Comparison of ENCODE assay signal across 8 mouse cellular contexts in the genomic region with DNA sequence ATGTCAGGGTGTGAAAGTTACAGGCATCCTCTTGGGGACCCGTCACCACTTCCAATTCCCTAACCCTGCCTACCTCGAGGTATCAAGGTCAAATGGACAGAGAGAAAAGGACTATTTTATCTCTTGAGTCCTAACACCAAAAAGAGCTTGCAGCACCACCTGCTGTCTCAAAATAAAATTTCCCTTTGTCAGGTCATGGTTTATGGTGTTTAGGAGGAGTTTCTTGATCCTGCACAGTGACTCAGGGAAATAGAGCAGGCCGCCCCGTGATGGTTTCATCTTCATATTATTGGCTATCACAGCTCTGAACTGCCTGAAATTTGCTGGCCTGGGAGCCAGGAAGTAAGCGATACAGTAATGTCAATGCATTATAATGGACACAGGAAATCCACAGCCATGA. TPM values are rescaled to one million over a fixed set of nuclear protein-coding genes. Genes with fewer than 3 reads are reported as not detected.
DNase-seq lines count a peak whose midpoint lies in the region; ATAC-seq lines count a peak whose summit lies in the region.

No protein-coding gene starts in this region.

- no peak for ATAC-seq in CD4-positive, CD25-positive, alpha-beta regulatory T cell, adult 4 months
- ATAC-seq in midbrain, embryonic 15.5 days (replicated peaks) = 0 out of 2 replicates have a peak, but pooled peaks have one; percentile 13

- no peak overlapping the region for H3K4me3 ChIP-seq in midbrain, embryonic 15.5 days
- H3K4me3 ChIP-seq in midbrain, embryonic 10.5 days = no peak overlapping the region

- no peak overlapping the region for H3K27ac ChIP-seq in midbrain, embryonic 15.5 days
- H3K27ac ChIP-seq in midbrain, embryonic 10.5 days (replicated peaks) = no peak overlapping the region

- peak; percentile 37 for DNase-seq in CD4-positive, CD25-positive, alpha-beta regulatory T cell, adult 2 months (ENCODE audit: low read depth, low spot score)
- DNase-seq in midbrain, embryonic 10.5 days (ENCODE audit: low spot score) = no peak
- DNase-seq in cerebellum, postnatal 10 days = peak; percentile 72 to 75
- DNase-seq in heart, postnatal 4 days = peak; percentile 69
- peak; percentile 54 for DNase-seq in lung, postnatal 10 days
- no peak for DNase-seq in spleen, postnatal 10 days (ENCODE audit: low spot score in 2 of 2)

- no peaks in the 10 kb centered on the region for H3K36me3 ChIP-seq in midbrain, embryonic 15.5 days (replicated peaks)
- no peaks in the 10 kb centered on the region for H3K36me3 ChIP-seq in midbrain, embryonic 10.5 days

- no peak overlapping the region for H3K9ac ChIP-seq in midbrain, embryonic 15.5 days

- H3K9me3 ChIP-seq in midbrain, embryonic 15.5 days = no peaks in the 10 kb centered on the region
- H3K9me3 ChIP-seq in midbrain, embryonic 10.5 days (replicated peaks) = no peaks in the 10 kb centered on the region

- 49% methylated on average over 5 of the region's 5 CpGs for WGBS in midbrain, embryonic 15.5 days
- WGBS in midbrain, embryonic 10.5 days = 67% methylated on average over 5 of the region's 5 CpGs

- no peak overlapping the region for H3K4me2 ChIP-seq in midbrain, embryonic 15.5 days

- no peaks in the 10 kb centered on the region; the same call in 1 of the 2 replicates for H3K4me1 ChIP-seq in midbrain, embryonic 15.5 days
- H3K4me1 ChIP-seq in midbrain, embryonic 10.5 days = 0 out of 2 replicates have a peak, but pooled peaks cover 4% of the 10 kb centered on the region

- H3K27me3 ChIP-seq in midbrain, embryonic 15.5 days (replicated peaks) = no peaks in the 10 kb centered on the region
- no peaks in the 10 kb centered on the region for H3K27me3 ChIP-seq in midbrain, embryonic 10.5 days (ENCODE audit: low read depth, poor library complexity, severe bottlenecking)

RNA-seq across cellular contexts. Expression of gene Dst, which starts 56.6 kb away (rescaled TPM):
- polyA plus RNA-seq in CD4-positive, CD25-positive, alpha-beta regulatory T cell, adult 4 months (2017; shearing (Covaris generic)) = 10 to 100 TPM; 22.1 to 29.0 TPM
- 38.7 and 43.0 TPM in 2 replicates for polyA plus RNA-seq in midbrain, embryonic 15.5 days (2015; fragmentation: Nextera tagmentation; extraction: Ambion mirVana)
- polyA plus RNA-seq in midbrain, embryonic 10.5 days (2016; fragmentation: Nextera tagmentation; extraction: Ambion mirVana) = 18.8 and 25.8 TPM in 2 replicates
- 100 to 1,000 TPM; 238 TPM for total RNA-seq in heart, postnatal 4 days (2021)

RNA-seq across cellular contexts. Expression of gene Bend6, which starts 57.0 kb away (rescaled TPM):
- 1 to 10 TPM; 5.6 to 5.7 TPM for polyA plus RNA-seq in CD4-positive, CD25-positive, alpha-beta regulatory T cell, adult 4 months (2017; shearing (Covaris generic))
- 45.6 and 48.4 TPM in 2 replicates for polyA plus RNA-seq in midbrain, embryonic 15.5 days (2015; fragmentation: Nextera tagmentation; extraction: Ambion mirVana)
- 1.5 and 1.7 TPM in 2 replicates for polyA plus RNA-seq in midbrain, embryonic 10.5 days (2016; fragmentation: Nextera tagmentation; extraction: Ambion mirVana)
- total RNA-seq in heart, postnatal 4 days (2021) = 1 to 10 TPM; 4.5 to 6.8 TPM

Comparison
In these comparisons a context has a peak if more than half of its experiments do, and no peak if none do; other contexts are left out.
1. DNase-seq: peak in CD4-positive, CD25-positive, alpha-beta regulatory T cell, adult 2 months (single experiment), cerebellum, postnatal 10 days (2 of 2), heart, postnatal 4 days (single experiment) and lung, postnatal 10 days (single experiment); none in midbrain, embryonic 10.5 days (single experiment) and spleen, postnatal 10 days (0 of 2).